Mouse (Mus musculus) MEL (cell line): ENCODE data around the gene Eif4g1. TPM values are rescaled to one million over a fixed set of nuclear protein-coding genes. Genes with fewer than 3 reads are reported as not detected.

ENCODE experiments used
- DNase-seq: peaks from one replicate; pipeline ENCODE4 v3.0.0; 2011; ENCODE audit warnings: low read depth, low spot score
- H3K27ac ChIP-seq: 2 replicates; pipeline ENCODE4 v1.5.1; 2012; ENCODE audit warnings: low read depth, mild to moderate bottlenecking, control low read depth, low read length, moderate library complexity; ENCODE audit not compliant: control insufficient read depth
- H3K27me3 ChIP-seq, 2 experiments: fragments of 150-350 bp in 1 of 2; sonication (generic) in 1 of 2; 2 replicates each; pipeline ENCODE4 v1.6.1; 2012; ENCODE audit warnings: low read length in 2 of 2, mild to moderate bottlenecking in 2 of 2, improper control_type of control experiment in 1 of 2, moderate library complexity in 1 of 2; ENCODE audit not compliant: insufficient read depth in 2 of 2, control insufficient read depth in 1 of 2
- H3K36me3 ChIP-seq, 2 experiments: 2 replicates each; pipeline ENCODE4 v1.6.1; 2012 to 2014; ENCODE audit warnings: low read length in 2 of 2, improper control_type of control experiment in 1 of 2, inconsistent platforms in 1 of 2, mild to moderate bottlenecking in 1 of 2; ENCODE audit not compliant: insufficient read depth in 2 of 2, control insufficient read depth in 1 of 2
- H3K4me1 ChIP-seq, 2 experiments: fragments of 150-350 bp in 1 of 2; sonication (generic) in 1 of 2; 2 replicates each; pipeline ENCODE4 v1.6.1; 2012; ENCODE audit warnings: low read length in 2 of 2, improper control_type of control experiment in 1 of 2, mild to moderate bottlenecking in 1 of 2; ENCODE audit not compliant: insufficient read depth in 2 of 2, control insufficient read depth in 1 of 2
- H3K4me3 ChIP-seq, 2 experiments: fragments of 150-350 bp in 1 of 2; sonication (generic) in 1 of 2; 2 replicates each; pipeline ENCODE4 v1.5.1; 2012; ENCODE audit warnings: low read depth in 2 of 2, low read length in 2 of 2, mild to moderate bottlenecking in 2 of 2, moderate library complexity in 2 of 2, control low read depth in 1 of 2, improper control_type of control experiment in 1 of 2; ENCODE audit not compliant: control insufficient read depth in 1 of 2, insufficient read depth in 1 of 2
- H3K79me2 ChIP-seq: 2 replicates; pipeline ENCODE4 v1.6.1; 2012; ENCODE audit warnings: mild to moderate bottlenecking, low read length, moderate library complexity; ENCODE audit not compliant: control insufficient read depth, poor library complexity, insufficient read depth
- H3K9ac ChIP-seq: 2 replicates; pipeline ENCODE4 v1.6.1; 2012; ENCODE audit warnings: low read depth, mild to moderate bottlenecking, control low read depth, low read length, moderate library complexity; ENCODE audit not compliant: control insufficient read depth, poor library complexity, severe bottlenecking
- H3K9me3 ChIP-seq: fragments of 150-350 bp; sonication (generic); replicated peaks from 2 replicates; pipeline ENCODE4 v1.6.1; 2012; ENCODE audit warnings: mild to moderate bottlenecking, low read length, improper control_type of control experiment, moderate library complexity; ENCODE audit not compliant: insufficient read depth
- BHLHE40 ChIP-seq: IDR thresholded peaks from 2 replicates; pipeline ENCODE4 v1.6.1; 2012; ENCODE audit warnings: low read depth, mild to moderate bottlenecking, inconsistent platforms, low read length, improper control_type of control experiment, borderline replicate concordance
- CTCF ChIP-seq, 3 experiments: IDR thresholded peaks in 2 of 3; conservative IDR thresholded peaks in 1 of 3; 2 replicates each; pipeline ENCODE4 v1.5.1; 2011 to 2012; ENCODE audit warnings: low read length in 3 of 3, low read depth in 2 of 3, mild to moderate bottlenecking in 2 of 3, improper control_type of control experiment in 1 of 3, inconsistent platforms in 1 of 3, mixed read lengths in 1 of 3, moderate library complexity in 1 of 3; ENCODE audit not compliant: control insufficient read depth in 1 of 3, insufficient read depth in 1 of 3, poor library complexity in 1 of 3, severe bottlenecking in 1 of 3
- E2F4 ChIP-seq: IDR thresholded peaks from 2 replicates; pipeline ENCODE4 v1.6.1; 2011; ENCODE audit warnings: low read depth, low read length, improper control_type of control experiment, borderline replicate concordance
- ELF1 ChIP-seq: IDR thresholded peaks from 2 replicates; pipeline ENCODE4 v1.6.1; 2014; ENCODE audit warnings: low read depth, mild to moderate bottlenecking, inconsistent platforms, low read length, improper control_type of control experiment, moderate library complexity
- EP300 ChIP-seq, 2 experiments: IDR thresholded peaks; 2 replicates each; pipeline ENCODE4 v1.6.1; 2011; ENCODE audit warnings: improper control_type of control experiment in 2 of 2, low read length in 2 of 2, low read depth in 1 of 2, mild to moderate bottlenecking in 1 of 2
- ETS1 ChIP-seq: IDR thresholded peaks from 2 replicates; pipeline ENCODE4 v1.6.1; 2012; ENCODE audit warnings: low read depth, mild to moderate bottlenecking, inconsistent platforms, low read length, improper control_type of control experiment, moderate library complexity
- GABPA ChIP-seq: IDR thresholded peaks from 2 replicates; pipeline ENCODE4 v1.6.1; 2012; ENCODE audit warnings: low read depth, mild to moderate bottlenecking, inconsistent platforms, low read length, improper control_type of control experiment, moderate library complexity
- GATA1 ChIP-seq: IDR thresholded peaks from 2 replicates; pipeline ENCODE4 v1.6.1; 2011; ENCODE audit warnings: low read depth, low read length, improper control_type of control experiment
- MAFK ChIP-seq: IDR thresholded peaks from 2 replicates; pipeline ENCODE4 v1.6.1; 2011; ENCODE audit warnings: low read depth, mild to moderate bottlenecking, low read length, improper control_type of control experiment, borderline replicate concordance
- MAX ChIP-seq: IDR thresholded peaks from 2 replicates; pipeline ENCODE4 v1.6.1; 2011; ENCODE audit warnings: low read length, improper control_type of control experiment
- MEF2A ChIP-seq: IDR thresholded peaks from 2 replicates; pipeline ENCODE4 v1.6.1; 2014; ENCODE audit warnings: low read depth, mild to moderate bottlenecking, inconsistent platforms, low read length, improper control_type of control experiment; ENCODE audit not compliant: poor library complexity, insufficient replicate concordance, severe bottlenecking; ENCODE audit errors: extremely low read depth
- MXI1 ChIP-seq: IDR thresholded peaks from 2 replicates; pipeline ENCODE4 v1.6.1; 2011; ENCODE audit warnings: mild to moderate bottlenecking, low read depth, low read length, improper control_type of control experiment
- MYB ChIP-seq: IDR thresholded peaks from 2 replicates; pipeline ENCODE4 v1.6.1; 2011; ENCODE audit warnings: mild to moderate bottlenecking, low read depth, low read length, improper control_type of control experiment
- POLR2A ChIP-seq, 2 experiments: IDR thresholded peaks; 2 replicates each; pipeline ENCODE4 v1.6.1; 2011 to 2012; ENCODE audit warnings: low read length in 2 of 2, mild to moderate bottlenecking in 2 of 2, control low read depth in 1 of 2, improper control_type of control experiment in 1 of 2, low read depth in 1 of 2, moderate library complexity in 1 of 2; ENCODE audit not compliant: control insufficient read depth in 1 of 2, insufficient read depth in 1 of 2, poor library complexity in 1 of 2
- POLR2AphosphoS5 ChIP-seq: IDR thresholded peaks from 2 replicates; pipeline ENCODE4 v1.6.1; 2012; ENCODE audit warnings: low read depth, borderline replicate concordance, mild to moderate bottlenecking, inconsistent platforms, low read length, moderate library complexity, mixed read lengths
- RAD21 ChIP-seq: IDR thresholded peaks from 2 replicates; pipeline ENCODE4 v1.6.1; 2011; ENCODE audit warnings: mild to moderate bottlenecking, low read depth, low read length, improper control_type of control experiment
- RCOR1 ChIP-seq: IDR thresholded peaks from 2 replicates; pipeline ENCODE4 v1.6.1; 2012; ENCODE audit warnings: low read depth, mild to moderate bottlenecking, inconsistent platforms, low read length, improper control_type of control experiment
- SMC3 ChIP-seq: IDR thresholded peaks from 2 replicates; pipeline ENCODE4 v1.6.1; 2011; ENCODE audit warnings: low read depth, low read length, improper control_type of control experiment
- TAL1 ChIP-seq: IDR thresholded peaks from 2 replicates; pipeline ENCODE4 v1.6.1; 2012; ENCODE audit warnings: mild to moderate bottlenecking, inconsistent platforms, low read length, moderate library complexity, mixed read lengths
- TBP ChIP-seq: IDR thresholded peaks from 2 replicates; pipeline ENCODE4 v1.8.0; 2011; ENCODE audit warnings: low read depth, low read length, improper control_type of control experiment
- TCF12 ChIP-seq: IDR thresholded peaks from 2 replicates; pipeline ENCODE4 v1.6.1; 2014; ENCODE audit warnings: low read depth, mild to moderate bottlenecking, inconsistent platforms, low read length, improper control_type of control experiment, moderate library complexity
- USF1 ChIP-seq: IDR thresholded peaks from 2 replicates; pipeline ENCODE4 v1.6.1; 2014; ENCODE audit warnings: low read depth, mild to moderate bottlenecking, inconsistent platforms, low read length, improper control_type of control experiment, moderate library complexity
- USF2 ChIP-seq, 2 experiments: IDR thresholded peaks; 2 replicates each; pipeline ENCODE4 v1.6.1; 2011 to 2012; ENCODE audit warnings: improper control_type of control experiment in 2 of 2, low read length in 2 of 2, borderline replicate concordance in 1 of 2, inconsistent platforms in 1 of 2, low read depth in 1 of 2, mild to moderate bottlenecking in 1 of 2; ENCODE audit not compliant: insufficient read depth in 1 of 2
- ZC3H11A ChIP-seq: IDR thresholded peaks from 2 replicates; pipeline ENCODE4 v1.6.1; 2012; ENCODE audit warnings: low read depth, mild to moderate bottlenecking, inconsistent platforms, low read length, improper control_type of control experiment
- ZMIZ1 ChIP-seq: IDR thresholded peaks from 2 replicates; pipeline ENCODE4 v1.6.1; 2012; ENCODE audit warnings: low read depth, mild to moderate bottlenecking, inconsistent platforms, low read length, improper control_type of control experiment, moderate library complexity
- ZNF384 ChIP-seq: IDR thresholded peaks from 2 replicates; pipeline ENCODE4 v1.6.1; 2012; ENCODE audit warnings: low read depth, mild to moderate bottlenecking, inconsistent platforms, low read length, improper control_type of control experiment
- polyA plus RNA-seq, 2 experiments: library from polyadenylated mRNA; stranded (reverse) in 1 of 2; unstranded in 1 of 2; fragments of >175 nt in 1 of 2; fragments of >200 nt in 1 of 2; gene quantifications; 2 replicates each; pipeline versions ENCODE4 v1.2.1 to v1.2.4; 2012; ENCODE audit warnings: low replicate concordance in 2 of 2, low read depth in 1 of 2; ENCODE audit not compliant: insufficient read length in 2 of 2, insufficient read depth in 1 of 2, missing spikeins in 1 of 2
- total RNA-seq: library from RNA; depleted of rRNA; stranded (reverse); fragments of 300-350 nt; gene quantifications from 2 replicates; pipeline ENCODE4 v1.2.3, GENCODE M21; 2012

Eif4g1 gene
- total and polyA plus RNA-seq, 3 experiments = 327 to 436 (median 409) TPM

DNA sequence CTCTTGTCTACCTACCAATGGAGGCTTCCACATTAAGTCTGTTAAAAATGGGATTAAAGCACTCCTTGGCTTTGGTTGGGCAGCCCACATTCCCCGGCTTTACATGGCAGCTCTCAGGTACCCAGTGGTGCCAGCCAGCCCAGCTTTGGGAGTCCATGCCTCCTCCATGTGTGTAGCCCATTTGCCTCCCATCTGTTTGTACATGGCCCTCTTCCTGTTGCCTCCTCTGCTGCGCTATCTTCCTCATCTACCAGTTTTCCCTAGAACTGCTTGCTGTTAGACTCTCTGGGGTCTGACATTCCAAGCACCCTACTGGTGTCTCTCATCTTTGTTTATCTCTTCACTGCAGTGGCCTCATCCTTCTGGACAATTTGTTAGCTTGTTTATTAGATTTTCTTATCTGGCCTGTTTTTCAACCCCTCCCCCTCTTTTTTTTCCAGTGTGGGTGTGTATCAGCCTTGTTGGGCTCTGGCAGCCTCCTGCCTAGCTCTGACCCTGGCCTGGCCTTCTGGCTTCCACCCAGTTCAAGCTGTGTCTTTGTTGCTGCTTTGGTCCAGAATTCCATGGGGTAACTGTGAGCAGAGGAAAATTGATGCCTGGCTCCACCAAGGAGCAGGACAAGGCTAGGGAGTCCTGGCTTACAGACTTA lies 38.4 kb downstream of the Eif4g1 start:
- H3K9ac ChIP-seq = no peak overlapping the region

DNA sequence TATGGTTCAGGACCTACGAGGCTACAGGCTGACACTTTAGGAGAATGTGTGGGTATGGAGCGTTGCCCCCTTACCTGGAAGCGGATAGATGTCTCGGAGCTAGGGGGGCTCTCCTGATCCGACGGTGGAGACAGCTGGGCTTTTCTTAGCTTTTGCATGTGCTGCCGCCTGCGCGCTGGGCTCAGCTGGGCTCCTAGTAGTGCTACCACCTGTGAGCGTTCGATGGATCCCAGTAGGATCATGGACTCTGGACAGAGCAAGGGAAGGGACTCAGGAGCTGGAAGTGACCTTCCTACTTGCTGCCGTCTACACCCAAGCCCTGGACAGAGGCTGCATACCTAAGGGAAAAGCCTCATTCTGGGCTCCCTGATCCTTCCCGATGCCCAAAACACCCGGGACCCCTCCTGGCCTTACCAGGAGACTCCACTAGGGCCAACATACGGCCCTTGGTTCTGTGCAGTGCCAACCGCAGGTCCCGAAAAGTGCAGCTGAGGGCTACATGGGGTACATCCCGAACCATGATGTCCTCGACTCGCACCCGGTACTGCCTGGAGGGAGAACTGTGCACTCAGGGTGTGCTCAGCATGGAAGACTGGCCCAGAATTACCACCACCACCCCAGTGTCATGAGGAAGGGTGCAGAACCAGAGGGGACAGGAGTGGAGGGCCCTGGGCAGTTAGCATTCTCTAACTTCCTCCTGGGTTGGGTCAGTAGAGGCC lies 40.3 kb downstream of the Eif4g1 start:
- no peak overlapping the region for H3K9ac ChIP-seq
- TF ChIP-seq GABPA (no peak), ELF1 (no peak), GATA1 (no peak), RCOR1 (no peak), MYB (no peak), ZMIZ1 (no peak), E2F4 (no peak), MXI1 (no peak)
- no peak overlapping the region for H3K27ac ChIP-seq
- H3K9me3 ChIP-seq = no peaks in the 10 kb centered on the region
- H3K27me3 ChIP-seq = no peaks in the 10 kb centered on the region
- H3K36me3 ChIP-seq = peaks cover 0 to 31% of the 10 kb centered on the region in 2 experiments; a peak in 2 of 4 replicates
- no peak overlapping the region for H3K4me3 ChIP-seq
- peaks cover 15 to 35% of the 10 kb centered on the region in 2 experiments for H3K4me1 ChIP-seq
- no peaks in the 10 kb centered on the region for H3K79me2 ChIP-seq
- no peak for DNase-seq

More for the DNA sequence above, 38.4 kb downstream of the Eif4g1 start:
- Histone ChIP-seq H3K36me3 (peaks cover 0 to 34% of the 10 kb centered on the region in 2 experiments; a peak in 2 of 4 replicates), H3K27ac (peak overlapping the region; percentile 62), H3K4me3 (no peak overlapping the region), H3K27me3 (no peaks in the 10 kb centered on the region), H3K4me1 (peaks cover 15 to 33% of the 10 kb centered on the region in 2 experiments), H3K9me3 (no peaks in the 10 kb centered on the region), H3K79me2 (no peaks in the 10 kb centered on the region)
- no peak for TF ChIP-seq POLR2AphosphoS5
- no peak for TF ChIP-seq ZC3H11A
- TF ChIP-seq USF2 (IDR thresholded peaks at IDR 0.05; ENCODE audit: borderline replicate concordance in 1 of 2, insufficient read depth in 1 of 2, low read depth in 1 of 2, low read length in 2 of 2) = no peak
- no peak for TF ChIP-seq EP300 (IDR thresholded peaks at IDR 0.05; ENCODE audit: low read depth in 1 of 2, low read length in 2 of 2)
- TF ChIP-seq TAL1 = no peak
- no peak for TF ChIP-seq GABPA
- TF ChIP-seq TCF12 = 0 out of 2 replicates have a peak, but pooled peaks have one; percentile 8
- TF ChIP-seq RAD21 = no peak
- no peak for TF ChIP-seq POLR2A (IDR thresholded peaks at IDR 0.05; ENCODE audit: control insufficient read depth in 1 of 2, insufficient read depth in 1 of 2, low read depth in 1 of 2, low read length in 2 of 2, poor library complexity in 1 of 2)
- TF ChIP-seq GATA1 = peak; percentile 46
- TF ChIP-seq ZMIZ1 = no peak
- no peak for TF ChIP-seq MEF2A
- no peak for TF ChIP-seq SMC3
- no peak for TF ChIP-seq TBP
- 0 out of 2 replicates have a peak, but pooled peaks have one; percentile 27 for TF ChIP-seq ZNF384
- no peak for TF ChIP-seq BHLHE40
- TF ChIP-seq ETS1 = no peak
- TF ChIP-seq USF1 = no peak
- no peak for TF ChIP-seq MAFK
- TF ChIP-seq MAX = no peak
- no peak for TF ChIP-seq CTCF (IDR thresholded peaks at IDR 0.05 in 2 of 3, conservative IDR thresholded peaks at IDR 0.05 in 1 of 3; ENCODE audit: control insufficient read depth in 1 of 3, insufficient read depth in 1 of 3, low read depth in 2 of 3, low read length in 3 of 3, poor library complexity in 1 of 3, severe bottlenecking in 1 of 3)
- DNase-seq = no peak
